Mouse (Mus musculus): ENCODE data around the gene Magi1.

The Magi1 gene

GRCm38 (mm10) chr6:93822221-93822897, 461.4 kb downstream of the Magi1 start:
- DNase-seq (ENCODE audit: low read depth, low spot score): no peak

- no peak for DNase-seq (ENCODE audit: low read depth, low spot score)
Observed at GRCm38 (mm10) chr6:93821512-93821911, 462.2 kb downstream of the Magi1 start.

- DNase-seq (ENCODE audit: low read depth, low spot score): no peak
Observed at GRCm38 (mm10) chr6:93819888-93820287, 463.8 kb downstream of the Magi1 start.

- DNase-seq (ENCODE audit: low read depth, low spot score): no peak
Observed at GRCm38 (mm10) chr6:93819282-93819681, 464.4 kb downstream of the Magi1 start.

GRCm38 (mm10) chr6:93818494-93818893, 465.2 kb downstream of the Magi1 start:
- no peak for DNase-seq (ENCODE audit: low read depth, low spot score)

GRCm38 (mm10) chr6:93805407-93805936, 478.2 kb downstream of the Magi1 start:
- DNase-seq (ENCODE audit: low read depth, low spot score): no peak

- no peak for DNase-seq (ENCODE audit: low read depth, low spot score)
Observed at GRCm38 (mm10) chr6:93802390-93802789, 481.3 kb downstream of the Magi1 start.

GRCm38 (mm10) chr6:93800465-93800864, 483.3 kb downstream of the Magi1 start:
- DNase-seq (ENCODE audit: low read depth, low spot score): no peak

- no peak for DNase-seq (ENCODE audit: low read depth, low spot score)
Observed at GRCm38 (mm10) chr6:93792309-93793215, 491.2 kb downstream of the Magi1 start.

- no peak for DNase-seq (ENCODE audit: low read depth, low spot score)
Observed at GRCm38 (mm10) chr6:93789721-93790120, 494.0 kb downstream of the Magi1 start.

- no peak for DNase-seq (ENCODE audit: low read depth, low spot score)
Observed at GRCm38 (mm10) chr6:93787042-93787441, 496.7 kb downstream of the Magi1 start.

GRCm38 (mm10) chr6:93786220-93786619, 497.5 kb downstream of the Magi1 start:
- no peak for DNase-seq (ENCODE audit: low read depth, low spot score)

GRCm38 (mm10) chr6:93771081-93771480, 512.6 kb downstream of the Magi1 start:
- DNase-seq (ENCODE audit: low read depth, low spot score): no peak

GRCm38 (mm10) chr6:93770283-93771025, 513.3 kb downstream of the Magi1 start:
- no peak for DNase-seq (ENCODE audit: low read depth, low spot score)

GRCm38 (mm10) chr6:93758114-93758513, 525.6 kb downstream of the Magi1 start:
- DNase-seq (ENCODE audit: low read depth, low spot score): no peak

- DNase-seq (ENCODE audit: low read depth, low spot score): no peak
Observed at GRCm38 (mm10) chr6:93757353-93758087, 526.2 kb downstream of the Magi1 start.

- no peak for DNase-seq (ENCODE audit: low read depth, low spot score)
Observed at GRCm38 (mm10) chr6:93743145-93743544, 540.6 kb downstream of the Magi1 start.

- DNase-seq (ENCODE audit: low read depth, low spot score): no peak
Observed at GRCm38 (mm10) chr6:93739786-93740185, 543.9 kb downstream of the Magi1 start.

- DNase-seq (ENCODE audit: low read depth, low spot score): no peak
Observed at GRCm38 (mm10) chr6:93737083-93737482, 546.6 kb downstream of the Magi1 start.

GRCm38 (mm10) chr6:93736071-93736470, 547.6 kb downstream of the Magi1 start:
- no peak for DNase-seq (ENCODE audit: low read depth, low spot score)

GRCm38 (mm10) chr6:93733800-93734199, 549.9 kb downstream of the Magi1 start:
- no peak for DNase-seq (ENCODE audit: low read depth, low spot score)
